Mouse (Mus musculus): ENCODE data around the gene Tgfb2.
A peak's percentile ranks its signal among the peaks of the same experiment; 100 is the strongest.

DNA sequence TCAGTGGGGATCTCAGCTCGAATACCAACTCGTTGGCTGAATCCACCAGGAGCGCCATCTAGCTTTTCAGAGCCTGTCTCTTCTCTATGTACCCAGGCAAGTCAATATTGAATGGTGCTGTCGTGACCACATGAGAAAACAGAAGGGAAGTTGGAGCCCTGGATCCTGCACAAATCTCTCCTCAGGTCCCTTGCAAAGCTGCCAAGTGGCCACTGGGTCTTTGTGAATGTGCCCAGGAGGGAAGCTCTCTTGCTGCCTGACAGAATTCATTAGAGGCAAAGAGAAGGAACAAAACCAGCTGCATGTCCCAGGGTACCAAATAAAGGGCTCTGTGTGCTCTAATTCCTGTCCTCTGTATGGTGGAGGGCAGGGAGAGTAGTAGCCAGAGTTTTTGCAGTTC is 50.7 kb downstream of the Tgfb2 start:
- TF ChIP-seq POLR2A (IDR thresholded peaks at IDR 0.05; ENCODE audit: borderline replicate concordance, extremely low read depth, insufficient read depth, insufficient read length, poor library complexity, severe bottlenecking) (no peak), CTCF (IDR thresholded peaks at IDR 0.05; ENCODE audit: borderline replicate concordance, extremely low read depth, insufficient read depth, insufficient read length) (peak; percentile 2; the same call in 1 of the 2 replicates)
